Mouse (Mus musculus) bone marrow macrophage, adult 2 months (primary cell): Measurements from ENCODE around the gene 2310002L09Rik. TPM values are rescaled to one million over a fixed set of nuclear protein-coding genes. Genes with fewer than 3 reads are reported as not detected.
"Not testable (repeated sequence)": the region's sequence is repeated elsewhere in the genome, so short reads cannot be mapped to it uniquely, and the experiment has no call there.

ENCODE experiments used
- H3K27ac ChIP-seq: 2 replicates; pipeline ENCODE4 v1.5.1; 2012; ENCODE audit warnings: low read depth, low read length; ENCODE audit not compliant: insufficient read depth
- H3K4me1 ChIP-seq: 2 replicates; pipeline ENCODE4 v1.6.1; 2012; ENCODE audit warnings: low read length; ENCODE audit not compliant: control insufficient read depth, insufficient read depth
- H3K4me3 ChIP-seq: 2 replicates; pipeline ENCODE4 v1.5.1; 2012; ENCODE audit warnings: mild to moderate bottlenecking, low read length, moderate library complexity; ENCODE audit not compliant: insufficient read depth
- CTCF ChIP-seq: IDR thresholded peaks from 2 replicates; pipeline ENCODE4 v1.5.1; 2012; ENCODE audit warnings: low read depth, mild to moderate bottlenecking, low read length, moderate library complexity
- POLR2A ChIP-seq: IDR thresholded peaks from 2 replicates; pipeline ENCODE4 v1.6.1; 2012; ENCODE audit warnings: mild to moderate bottlenecking, low read depth, low read length, borderline replicate concordance
- polyA plus RNA-seq: library from polyadenylated mRNA; stranded (reverse); fragments of >200 nt; gene quantifications from 2 replicates; pipeline ENCODE4 v1.2.4, GENCODE M21; 2012; ENCODE audit not compliant: missing spikeins, insufficient read depth, insufficient read length

2310002L09Rik gene
- not detected in 2 replicates for polyA plus RNA-seq

GRCm38 (mm10) chr4:73950375-73950896 lies at the start of gene 2310002L09Rik:
TSS of gene 2310002L09Rik (minus strand) at chr4:73950846.
- no peak within 1 kb of the TSS for H3K27ac ChIP-seq
- TF ChIP-seq CTCF (no peak), POLR2A (no peak)
- no peak within 1 kb of the TSS for H3K4me3 ChIP-seq
- peaks cover 2% of the 10 kb centered on the region; the same call in 1 of the 2 replicates for H3K4me1 ChIP-seq

- Histone ChIP-seq H3K4me1 (no peaks in the 10 kb centered on the region), H3K4me3 (no peak overlapping the region), H3K27ac (no peak overlapping the region)
- TF ChIP-seq POLR2A, result no peak
- no peak for TF ChIP-seq CTCF
These were observed 29.8 kb upstream of the 2310002L09Rik start for GRCm38 (mm10) chr4:73980454-73980853.

GRCm38 (mm10) chr4:73920660-73921059 lies 30.0 kb downstream of the 2310002L09Rik start, which contains the start of gene Gm11756:
TSS of gene Gm11756 (minus strand) at chr4:73920760.
- H3K4me1 ChIP-seq, H3K27ac ChIP-seq, H3K4me3 ChIP-seq: not testable (repeated sequence)

- not testable (repeated sequence) for H3K4me3 ChIP-seq, H3K4me1 ChIP-seq, H3K27ac ChIP-seq
These were observed 44.8 kb downstream of the 2310002L09Rik start, which contains the start of gene Gm13871 for GRCm38 (mm10) chr4:73905853-73906252. TSS of gene Gm13871 (minus strand) at chr4:73905953.

- not testable (repeated sequence) for H3K27ac ChIP-seq, H3K4me1 ChIP-seq, H3K4me3 ChIP-seq
These were observed 59.6 kb downstream of the 2310002L09Rik start, which contains the start of gene Gm11757 for GRCm38 (mm10) chr4:73891012-73891411. TSS of gene Gm11757 (minus strand) at chr4:73891112.

Other genes with a start within 250 kb of the 2310002L09Rik start
- not detected in 2 replicates for gene Rasef, start 159.9 kb downstream of the 2310002L09Rik start, polyA plus RNA-seq
- gene Gm11758, start 74.6 kb downstream of the 2310002L09Rik start, polyA plus RNA-seq, result not detected in 2 replicates
- not detected in 2 replicates for gene Gm11757, start 59.7 kb downstream of the 2310002L09Rik start, polyA plus RNA-seq
- gene Gm13871, start 44.9 kb downstream of the 2310002L09Rik start, polyA plus RNA-seq, result not detected in 2 replicates
- not detected in 2 replicates for gene Gm11756, start 30.1 kb downstream of the 2310002L09Rik start, polyA plus RNA-seq
- not detected in 2 replicates for gene Frmd3, start 62.6 kb upstream of the 2310002L09Rik start, polyA plus RNA-seq